Mouse (Mus musculus): ENCODE data around the gene Ugt1a8.

- TF ChIP-seq GATA1 (IDR thresholded peaks at IDR 0.05; ENCODE audit: low read length) (no peak), TAL1 (IDR thresholded peaks at IDR 0.05; ENCODE audit: low read length) (no peak)
Observed at GRCm38 (mm10) chr1:88225741-88226140, 138.1 kb downstream of the Ugt1a8 start.
